Mouse (Mus musculus) forebrain, embryonic 14.5 days (tissue): Measurements from ENCODE around the gene Loxl3. TPM values are rescaled to one million over a fixed set of nuclear protein-coding genes. Genes with fewer than 3 reads are reported as not detected.

Experiments used
- ATAC-seq: fragments of 200-750 bp; cut with Nextera tagmentation; 2 replicates; pipeline ENCODE4 v1.8.0; 2017; ENCODE audit warnings: mild to moderate bottlenecking, moderate library complexity
- DNase-seq: peaks from one replicate; pipeline ENCODE4 v3.0.0-alpha.2; 2015; ENCODE audit warnings: low spot score
- H3K27ac ChIP-seq: fragments of 300-500 bp; sonication (generic); 2 replicates; pipeline ENCODE4 v1.5.1; 2014; ENCODE audit warnings: low read depth, mild to moderate bottlenecking, control low read depth, low read length, moderate library complexity
- H3K27me3 ChIP-seq: fragments of 300-500 bp; sonication (generic); replicated peaks from 2 replicates; pipeline ENCODE4 v1.6.1; 2014; ENCODE audit warnings: low read length, control low read depth, mixed read lengths; ENCODE audit not compliant: control insufficient read depth, insufficient read depth
- H3K36me3 ChIP-seq: fragments of 300-500 bp; sonication (generic); 2 replicates; pipeline ENCODE4 v1.6.1; 2014; ENCODE audit warnings: low read length, control low read depth; ENCODE audit not compliant: control insufficient read depth, insufficient read depth
- H3K4me1 ChIP-seq: fragments of 300-500 bp; sonication (generic); 2 replicates; pipeline ENCODE4 v1.6.1; 2014; ENCODE audit warnings: antibody characterized with exemption, low read length, control low read depth; ENCODE audit not compliant: control insufficient read depth, insufficient read depth
- H3K4me2 ChIP-seq: fragments of 300-500 bp; sonication (generic); 2 replicates; pipeline ENCODE4 v1.6.1; 2014; ENCODE audit warnings: mild to moderate bottlenecking, control low read depth, low read length
- H3K4me3 ChIP-seq: fragments of 300-500 bp; sonication (generic); 2 replicates; pipeline ENCODE4 v1.5.1; 2014; ENCODE audit warnings: low read depth, low read length, control low read depth
- H3K9ac ChIP-seq: fragments of 300-500 bp; sonication (generic); 2 replicates; pipeline ENCODE4 v1.6.1; 2014; ENCODE audit warnings: mild to moderate bottlenecking, low read length, control low read depth, moderate library complexity
- H3K9me3 ChIP-seq: fragments of 300-500 bp; sonication (generic); replicated peaks from 2 replicates; pipeline ENCODE4 v1.6.1; 2016; ENCODE audit warnings: low read length, control low read depth, mixed read lengths; ENCODE audit not compliant: control insufficient read depth
- WGBS: fragments of 180-500 bp; shearing (Covaris S2); extraction: QIAGEN DNeasy Blood & Tissue Kit; methylation state at CpG from one replicate; pipeline ENCODE4 v1.1.7; 2014; 5-methylcytosine and 5-hydroxymethylcytosine counted together
- polyA plus RNA-seq: library from polyadenylated mRNA; unstranded; fragments of >200 nt; fragmentation: Nextera tagmentation; extraction: Ambion mirVana; gene quantifications from 2 replicates; pipeline ENCODE4 v1.2.1, GENCODE M21; 2014

The Loxl3 gene
- polyA plus RNA-seq, 1 experiment from 2014 or later = 3.8 TPM

DNA sequence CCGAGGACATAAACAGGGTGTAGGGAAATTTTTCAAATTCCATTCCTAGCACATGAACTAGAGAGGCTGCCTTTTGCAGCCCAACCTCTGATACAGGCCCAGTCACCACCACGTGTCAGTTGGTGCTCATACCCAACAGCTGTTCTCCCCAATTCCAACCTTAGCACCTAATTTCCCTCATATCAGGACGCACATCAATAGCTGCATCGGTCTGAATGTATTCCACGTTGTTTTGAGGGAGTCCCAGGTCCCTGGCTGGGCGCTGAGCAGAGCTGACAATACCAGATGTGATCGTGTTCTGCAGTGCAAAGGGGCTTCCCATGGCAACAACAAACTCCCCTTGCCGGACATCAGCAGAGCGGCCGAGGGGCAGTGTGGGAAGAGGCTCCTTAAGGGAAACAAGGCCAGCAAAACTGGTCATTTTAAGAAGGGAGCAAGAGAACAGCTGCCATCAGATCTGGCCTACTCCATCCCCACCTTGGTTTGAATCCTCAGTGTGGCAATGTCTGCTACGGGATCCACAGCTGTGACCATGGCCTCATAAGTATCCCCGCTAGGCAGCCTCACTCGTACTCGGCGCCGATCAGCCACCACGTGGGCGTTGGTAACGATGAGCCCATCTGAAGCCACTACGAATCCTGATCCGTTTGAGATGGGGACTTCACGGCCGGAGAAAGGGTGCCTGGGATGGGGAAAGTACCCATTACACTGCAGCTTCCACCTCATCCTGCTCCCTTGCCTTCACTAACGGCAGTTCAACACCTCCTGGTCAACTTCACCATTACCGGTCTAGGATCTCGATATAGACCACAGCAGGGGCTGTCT, 19.4 kb downstream of the Loxl3 start:
- H3K4me2 ChIP-seq = peak overlapping the region; percentile 87
- no peaks in the 10 kb centered on the region for H3K27me3 ChIP-seq
- peak overlapping the region; percentile 96 for H3K4me3 ChIP-seq
- H3K9me3 ChIP-seq = no peaks in the 10 kb centered on the region
- peaks cover 28% of the 10 kb centered on the region for H3K36me3 ChIP-seq
- peak overlapping the region; percentile 90 for H3K9ac ChIP-seq
- peaks cover 18% of the 10 kb centered on the region for H3K4me1 ChIP-seq
- H3K27ac ChIP-seq = peak overlapping the region; percentile 62; the same call in 1 of the 2 replicates
- ATAC-seq = peak; percentile 4; the same call in 1 of the 2 replicates
- WGBS = 4% methylated on average over 26 of the region's 26 CpGs
- DNase-seq = peak; percentile 37

- peak within 1 kb of the TSS; percentile 82 for H3K27ac ChIP-seq
- ATAC-seq (peak; percentile 98), DNase-seq (peak; percentile 99)
- H3K36me3 ChIP-seq = peaks cover 28% of the 10 kb centered on the region
- no peaks in the 10 kb centered on the region for H3K27me3 ChIP-seq
- H3K4me2 ChIP-seq = peak within 1 kb of the TSS; percentile 87
- H3K4me3 ChIP-seq = peak within 1 kb of the TSS; percentile 96
- peak within 1 kb of the TSS; percentile 90 for H3K9ac ChIP-seq
- under 1% methylated on average over 59 of the region's 64 CpGs for WGBS
- H3K4me1 ChIP-seq = peaks cover 18% of the 10 kb centered on the region
- H3K9me3 ChIP-seq = no peaks in the 10 kb centered on the region
These were observed 20.3 kb downstream of the Loxl3 start, which contains the start of gene Aup1 for GRCm38 (mm10) chr6:83054074-83054851. Gene Aup1 (plus strand): TSS chr6:83054521.

DNA sequence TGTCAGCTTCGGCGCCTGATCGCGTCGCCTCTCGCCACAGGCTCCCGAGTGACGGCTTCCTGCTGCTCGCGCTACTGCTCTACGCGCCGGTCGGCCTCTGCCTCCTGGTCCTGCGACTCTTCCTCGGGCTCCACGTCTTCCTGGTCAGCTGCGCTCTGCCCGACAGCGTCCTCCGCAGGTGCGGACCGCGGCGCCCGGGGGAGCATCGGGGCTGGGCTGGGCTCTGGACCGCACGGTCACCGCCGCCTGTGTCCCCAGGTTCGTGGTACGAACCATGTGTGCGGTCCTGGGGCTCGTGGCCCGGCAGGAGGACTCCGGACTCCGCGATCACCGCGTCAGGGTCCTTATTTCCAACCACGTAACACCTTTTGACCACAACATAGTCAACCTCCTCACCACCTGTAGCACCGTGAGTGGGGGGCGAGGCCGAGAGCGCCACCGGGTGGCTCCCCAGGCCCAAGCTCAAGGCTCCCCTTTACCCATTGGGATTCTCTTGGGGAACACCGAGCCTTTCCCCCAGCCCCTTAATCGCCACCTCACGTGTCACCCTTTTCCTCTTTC, 21.0 kb downstream of the Loxl3 start, which contains the start of gene Htra2:
TSS of gene Htra2 (minus strand) at position 403 of the 561 bp plus-strand sequence.
- peak within 1 kb of the TSS; percentile 87 for H3K4me2 ChIP-seq
- H3K4me1 ChIP-seq = peaks cover 18% of the 10 kb centered on the region
- peaks cover 28% of the 10 kb centered on the region for H3K36me3 ChIP-seq
- DNase-seq (no peak), ATAC-seq (peak; percentile 43; the same call in 1 of the 2 replicates)
- peak within 1 kb of the TSS; percentile 96 for H3K4me3 ChIP-seq
- H3K27me3 ChIP-seq = no peaks in the 10 kb centered on the region
- H3K9me3 ChIP-seq = no peaks in the 10 kb centered on the region
- peak within 1 kb of the TSS; percentile 82 for H3K27ac ChIP-seq
- peak within 1 kb of the TSS; percentile 90 for H3K9ac ChIP-seq
- under 1% methylated on average over 48 of the region's 50 CpGs for whole genome bisulfite sequencing

DNA sequence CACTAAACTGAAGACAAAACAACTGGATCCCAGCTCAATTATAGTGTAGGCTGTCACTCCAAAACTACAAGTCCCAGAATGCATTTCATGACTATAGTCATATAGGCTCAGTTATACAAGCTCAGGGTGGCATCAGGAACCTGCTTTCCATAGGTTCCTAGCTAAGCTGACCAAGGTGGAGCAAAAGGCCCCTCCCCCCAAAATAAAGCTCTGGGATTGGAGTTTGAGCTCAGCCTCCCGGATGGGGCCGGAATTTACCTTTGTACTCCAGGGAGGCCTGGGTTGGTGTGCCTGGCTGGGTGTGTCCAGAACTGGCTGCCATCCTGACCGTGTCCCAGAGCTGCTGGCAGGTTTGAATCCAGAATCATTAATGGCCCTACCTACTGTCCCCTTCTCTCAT, 23.8 kb downstream of the Loxl3 start, which contains the start of gene Dqx1:
TSS of gene Dqx1 (plus strand) at position 55 of the 400 bp plus-strand sequence.
- Histone ChIP-seq H3K36me3 (peaks cover 15% of the 10 kb centered on the region), H3K9me3 (no peaks in the 10 kb centered on the region), H3K27ac (no peak within 1 kb of the TSS), H3K27me3 (peaks cover 9% of the 10 kb centered on the region), H3K4me1 (peaks cover 15% of the 10 kb centered on the region), H3K4me3 (no peak within 1 kb of the TSS), H3K9ac (no peak within 1 kb of the TSS), H3K4me2 (no peak within 1 kb of the TSS)
- DNase-seq (peak; percentile 42), ATAC-seq (no peak)
- WGBS = 45% methylated on average over 3 of the region's 3 CpGs

DNA sequence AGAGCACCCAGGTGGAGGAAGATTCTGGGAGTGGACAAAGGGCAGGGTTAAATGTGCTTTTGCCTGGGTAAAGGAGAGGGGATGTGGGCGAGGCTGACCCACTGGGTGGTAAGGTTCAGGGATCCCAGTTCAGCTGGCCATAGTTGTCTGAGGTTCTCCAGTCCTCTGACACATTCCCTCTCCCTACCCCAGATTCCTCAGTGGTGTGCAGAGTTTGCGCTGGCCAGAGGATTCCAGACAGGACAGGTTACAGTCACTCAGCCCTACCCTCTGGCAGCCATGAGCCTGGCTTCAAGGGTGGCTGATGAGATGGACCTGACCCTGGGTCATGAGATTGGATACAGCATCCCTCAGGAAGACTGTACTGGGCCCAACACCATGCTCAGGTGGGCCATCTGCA, 24.8 kb downstream of the Loxl3 start:
- Histone ChIP-seq H3K4me3 (no peak overlapping the region), H3K27me3 (peaks cover 16% of the 10 kb centered on the region), H3K4me1 (peaks cover 8% of the 10 kb centered on the region), H3K9me3 (no peaks in the 10 kb centered on the region), H3K4me2 (no peak overlapping the region), H3K9ac (no peak overlapping the region), H3K27ac (no peak overlapping the region), H3K36me3 (peaks cover 15% of the 10 kb centered on the region)
- WGBS = 63% methylated on average over 2 of the region's 2 CpGs
- ATAC-seq (no peak), DNase-seq (no peak)

- Histone ChIP-seq H3K4me3 (no peak overlapping the region), H3K9me3 (no peaks in the 10 kb centered on the region), H3K9ac (no peak overlapping the region), H3K27ac (no peak overlapping the region), H3K4me2 (no peak overlapping the region), H3K27me3 (peaks cover 80% of the 10 kb centered on the region), H3K36me3 (no peaks in the 10 kb centered on the region), H3K4me1 (no peaks in the 10 kb centered on the region; the same call in 1 of the 2 replicates)
- ATAC-seq (no peak), DNase-seq (no peak)
- WGBS = 33% methylated on average over 8 of the region's 8 CpGs
These were observed 32.0 kb downstream of the Loxl3 start for GRCm38 (mm10) chr6:83065995-83066394.

DNA sequence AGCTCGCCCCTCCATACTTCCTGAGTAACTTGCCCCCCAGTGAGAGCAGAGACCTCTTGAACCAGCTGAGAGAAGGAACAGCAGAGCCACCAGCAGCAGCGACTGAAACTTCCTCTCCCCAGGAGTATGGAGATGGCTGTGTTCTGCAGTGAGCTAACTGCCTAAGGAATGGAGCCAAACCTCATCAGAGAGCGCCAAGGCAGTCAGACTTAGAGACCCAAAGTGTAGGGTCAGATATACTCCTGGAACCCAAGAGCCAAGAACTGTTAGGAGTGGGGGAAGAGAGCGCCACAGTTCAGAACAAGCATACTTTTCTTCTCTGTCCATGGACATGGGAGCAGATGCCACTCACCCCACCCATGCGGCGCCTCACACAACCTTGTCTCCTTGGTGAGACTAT, 32.5 kb downstream of the Loxl3 start:
- DNase-seq (no peak), ATAC-seq (no peak)
- H3K36me3 ChIP-seq = no peaks in the 10 kb centered on the region
- no peak overlapping the region for H3K4me2 ChIP-seq
- H3K27me3 ChIP-seq = peaks cover 85% of the 10 kb centered on the region
- H3K9ac ChIP-seq = no peak overlapping the region
- H3K27ac ChIP-seq = no peak overlapping the region
- H3K4me1 ChIP-seq = no peaks in the 10 kb centered on the region; the same call in 1 of the 2 replicates
- WGBS = 30% methylated on average over 6 of the region's 6 CpGs
- no peaks in the 10 kb centered on the region for H3K9me3 ChIP-seq
- no peak overlapping the region for H3K4me3 ChIP-seq

DNA sequence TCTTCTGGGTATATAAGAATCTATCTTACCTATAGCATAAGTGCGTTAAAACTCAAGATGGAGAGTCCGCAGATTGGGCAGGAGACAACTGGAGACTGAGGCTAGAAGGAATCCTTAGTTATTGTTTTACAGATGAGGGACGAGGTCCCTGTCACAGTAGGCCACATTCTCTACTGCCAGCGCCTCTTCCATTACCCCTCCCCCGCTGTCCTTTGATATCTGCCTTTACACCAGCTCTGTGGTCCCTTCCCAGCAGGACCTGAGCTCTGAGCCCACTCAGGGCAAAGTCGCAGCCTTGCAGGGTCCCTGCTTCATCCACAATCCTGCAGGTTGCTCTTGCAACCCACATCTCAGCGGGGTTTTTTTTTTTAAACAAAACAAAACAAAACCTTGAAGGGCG, 34.2 kb downstream of the Loxl3 start:
- DNase-seq (no peak), ATAC-seq (no peak)
- Histone ChIP-seq H3K4me2 (no peak overlapping the region), H3K9me3 (no peaks in the 10 kb centered on the region), H3K27me3 (peaks cover 93% of the 10 kb centered on the region), H3K4me1 (no peaks in the 10 kb centered on the region; the same call in 1 of the 2 replicates), H3K27ac (no peak overlapping the region), H3K36me3 (no peaks in the 10 kb centered on the region), H3K4me3 (peak overlapping the region; percentile 10; the same call in 1 of the 2 replicates), H3K9ac (no peak overlapping the region)
- 6% methylated on average over 8 of the region's 8 CpGs for WGBS
